Mouse (Mus musculus): ENCODE data around the gene Actl6a. TPM values are rescaled to one million over a fixed set of nuclear protein-coding genes. Genes with fewer than 3 reads are reported as not detected.
"Not testable (repeated sequence)": the region's sequence is repeated elsewhere in the genome, so short reads cannot be mapped to it uniquely, and the experiment has no call there.

Gene Actl6a
- total RNA-seq, 2 experiments from 2014 or later, result 37.9 to 38.5 TPM

- DNase-seq (ENCODE audit: low spot score in 2 of 2), result not testable (repeated sequence)
Measured at GRCm38 (mm10) chr3:32745426-32745825, 39.3 kb downstream of the Actl6a start.

GRCm38 (mm10) chr3:32748384-32748783, 42.3 kb downstream of the Actl6a start:
- DNase-seq (ENCODE audit: low spot score in 2 of 2), result no peak

- no peak for DNase-seq (ENCODE audit: low spot score in 2 of 2)
Measured at GRCm38 (mm10) chr3:32749820-32750579, 43.9 kb downstream of the Actl6a start.

GRCm38 (mm10) chr3:32754384-32754915, 48.4 kb downstream of the Actl6a start:
- no peak for DNase-seq (ENCODE audit: low spot score in 2 of 2)

GRCm38 (mm10) chr3:32759212-32759611, 53.1 kb downstream of the Actl6a start:
- no peak for DNase-seq (ENCODE audit: low spot score in 2 of 2)

GRCm38 (mm10) chr3:32762962-32763361, 56.9 kb downstream of the Actl6a start:
- no peak for DNase-seq (ENCODE audit: low spot score in 2 of 2)

GRCm38 (mm10) chr3:32763902-32764301, 57.8 kb downstream of the Actl6a start:
- DNase-seq (ENCODE audit: low spot score in 2 of 2), result no peak

- no peak for DNase-seq (ENCODE audit: low spot score in 2 of 2)
Measured at GRCm38 (mm10) chr3:32770781-32771180, 64.7 kb downstream of the Actl6a start.

Other genes starting within 250 kb of the Actl6a start
- under 1 TPM in 1 of 2 experiments, not detected in 1; 0.41 TPM for gene Kcnmb3, start 214.1 kb upstream of the Actl6a start, total RNA-seq (2021)
- 10 to 100 TPM; 28.9 to 38.0 TPM for gene Zfp639, start 196.0 kb upstream of the Actl6a start, total RNA-seq (2021)
- 100 to 1,000 TPM in 1 of 2 experiments, 10 to 100 TPM in 1; 84.5 to 115 TPM for gene Mfn1, start 176.8 kb upstream of the Actl6a start, total RNA-seq (2021)
- gene Gnb4, start 89.7 kb upstream of the Actl6a start, total RNA-seq (2021), result 10 to 100 TPM; 39.1 to 39.5 TPM
- 100 to 1,000 TPM; 304 to 308 TPM for gene Ndufb5, start 30.7 kb downstream of the Actl6a start, total RNA-seq (2021)
- 10 to 100 TPM; 29.5 to 39.7 TPM for gene Mrpl47, start 31.3 kb downstream of the Actl6a start, total RNA-seq (2021)
- 100 to 1,000 TPM in 1 of 2 experiments, 10 to 100 TPM in 1; 94.4 to 105 TPM for gene Usp13, start 111.2 kb downstream of the Actl6a start, total RNA-seq (2021)

Data from gastrocnemius, postnatal 4 days (tissue).